Mouse (Mus musculus) stomach, postnatal 0 days (tissue): Measurements from ENCODE around the gene Pgghg.

ENCODE experiments used
- CTCF ChIP-seq: IDR thresholded peaks from 2 replicates; pipeline ENCODE4 v1.5.1; 2016; ENCODE audit warnings: antibody characterized with exemption, low read depth, mild to moderate bottlenecking, moderate library complexity
- EP300 ChIP-seq: optimal IDR thresholded peaks from 2 replicates; pipeline ENCODE3; 2016; ENCODE audit warnings: antibody characterized with exemption

DNA sequence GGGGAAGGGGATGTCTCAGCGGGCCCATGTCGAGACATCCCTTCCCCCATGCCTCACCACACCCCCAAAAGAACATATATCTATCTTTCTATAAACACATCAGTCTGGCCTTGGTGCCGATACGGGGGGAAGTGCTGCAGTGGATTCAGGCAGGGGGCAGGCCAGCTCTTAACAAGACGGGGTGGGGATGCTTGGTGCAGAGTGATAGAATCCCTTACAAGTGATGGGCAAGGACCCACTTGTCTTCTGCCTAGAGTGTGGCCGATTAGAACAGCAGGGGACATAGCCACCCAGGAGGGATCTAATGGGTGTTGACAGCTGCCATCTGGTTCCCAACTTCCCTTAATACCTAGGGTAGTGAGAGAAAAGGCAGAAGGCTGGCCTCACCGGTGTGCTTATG is 29.7 kb downstream of the Pgghg start:
- 0 out of 2 replicates have a peak, but pooled peaks have one; percentile 20 for TF ChIP-seq CTCF
- TF ChIP-seq EP300 = no peak
